In genomic region chr17:14703771-14704170, GRCm38 (mm10) we compare ENCODE assay signal across 26 mouse cellular contexts. TPM values are rescaled to one million over a fixed set of nuclear protein-coding genes. Genes with fewer than 3 reads are reported as not detected.
DNase-seq lines count a peak whose midpoint lies in the region; ATAC-seq and TF ChIP-seq lines count a peak whose summit lies in the region.
"Had no signal": no experiment of that assay in that cellular context is flagged by ENCODE, and none has a peak within 500 bp of the region (broad histone marks: within the 10 kb centered on the region; RNA-seq: fewer than 3 reads in every experiment).

No protein-coding gene starts in this region.

- ATAC-seq in intestine, embryonic 14.5 days (replicated peaks; ENCODE audit: low FRiP score, low TSS enrichment, low read depth) = no peak
- no peak for ATAC-seq in intestine, postnatal 0 days
- ATAC-seq in midbrain, embryonic 14.5 days (ENCODE audit: low FRiP score, low TSS enrichment) = no peak
- ATAC-seq in midbrain, embryonic 13.5 days = no peak
- ATAC-seq: CD4-positive, CD25-positive, alpha-beta regulatory T cell, adult 4 months; forebrain, embryonic 14.5 days; liver, postnatal 0 days had no signal

- peak; percentile 50 for DNase-seq in intestine, embryonic 14.5 days (ENCODE audit: low spot score)
- DNase-seq in testis, postnatal 10 days (ENCODE audit: low spot score) = peak; percentile 27
- no peak for DNase-seq in testis, postnatal 14 days (ENCODE audit: low spot score)
- peak; percentile 69 for DNase-seq in adipocyte (ENCODE audit: low spot score)
- DNase-seq in midbrain, embryonic 14.5 days = no peak
- DNase-seq: adrenal gland, adult 2 months; cerebellum, adult 11 months; cerebellum, postnatal 10 days; heart, postnatal 14 days; liver, postnatal 0 days; lung, postnatal 14 days; right cerebral cortex, postnatal 14 days; thymus, postnatal 25 days had no signal

- H3K4me2 ChIP-seq in intestine, embryonic 14.5 days (ENCODE audit: low read length) = no peak overlapping the region
- H3K4me2 ChIP-seq in intestine, postnatal 0 days (replicated peaks; ENCODE audit: low read depth) = no peak overlapping the region
- no peak overlapping the region for H3K4me2 ChIP-seq in midbrain, embryonic 14.5 days (ENCODE audit: low read length)
- H3K4me2 ChIP-seq in midbrain, embryonic 13.5 days (replicated peaks) = no peak overlapping the region
- H3K4me2 ChIP-seq: embryonic facial prominence, embryonic 13.5 days; heart, embryonic 12.5 days; hindbrain, embryonic 13.5 days; kidney, embryonic 15.5 days; limb, embryonic 12.5 days; liver, embryonic 11.5 days; midbrain, embryonic 11.5 days; neural tube, embryonic 12.5 days had no signal

- 74% methylated on average over 6 of the region's 6 CpGs for WGBS in intestine, embryonic 14.5 days
- 66% methylated on average over 6 of the region's 6 CpGs for WGBS in intestine, postnatal 0 days
- WGBS in midbrain, embryonic 14.5 days = 84% methylated on average over 6 of the region's 6 CpGs
- WGBS in midbrain, embryonic 13.5 days = 89% methylated on average over 6 of the region's 6 CpGs

- no peak overlapping the region for H3K9ac ChIP-seq in intestine, embryonic 14.5 days (ENCODE audit: low read length)
- H3K9ac ChIP-seq in intestine, postnatal 0 days (ENCODE audit: low read depth, low read length) = no peak overlapping the region
- no peak overlapping the region for H3K9ac ChIP-seq in midbrain, embryonic 14.5 days (replicated peaks; ENCODE audit: low read length)
- H3K9ac ChIP-seq in midbrain, embryonic 13.5 days (replicated peaks) = no peak overlapping the region
- H3K9ac ChIP-seq: embryonic facial prominence, embryonic 13.5 days; heart, embryonic 12.5 days; hindbrain, embryonic 13.5 days; kidney, embryonic 15.5 days; limb, embryonic 12.5 days; liver, postnatal 0 days; neural tube, embryonic 12.5 days had no signal

- H3K9me3 ChIP-seq in intestine, embryonic 14.5 days (ENCODE audit: control insufficient read depth, low read length) = no peaks in the 10 kb centered on the region
- H3K9me3 ChIP-seq in intestine, postnatal 0 days (ENCODE audit: control insufficient read depth) = no peaks in the 10 kb centered on the region
- H3K9me3 ChIP-seq in midbrain, embryonic 14.5 days (ENCODE audit: control insufficient read depth, low read length) = no peaks in the 10 kb centered on the region
- H3K9me3 ChIP-seq in midbrain, embryonic 13.5 days = no peaks in the 10 kb centered on the region
- H3K9me3 ChIP-seq: embryonic facial prominence, embryonic 13.5 days; heart, embryonic 12.5 days; hindbrain, embryonic 13.5 days; kidney, embryonic 15.5 days; limb, embryonic 12.5 days; neural tube, embryonic 12.5 days had no signal

- peaks cover 15% of the 10 kb centered on the region for H3K4me1 ChIP-seq in intestine, embryonic 14.5 days (replicated peaks; ENCODE audit: control insufficient read depth, insufficient read depth, low read length)
- H3K4me1 ChIP-seq in intestine, postnatal 0 days (replicated peaks; ENCODE audit: control insufficient read depth, insufficient read depth, low read length) = no peaks in the 10 kb centered on the region
- no peaks in the 10 kb centered on the region for H3K4me1 ChIP-seq in midbrain, embryonic 14.5 days (ENCODE audit: control insufficient read depth, insufficient read depth, low read length)
- H3K4me1 ChIP-seq in midbrain, embryonic 13.5 days (replicated peaks) = no peaks in the 10 kb centered on the region
- H3K4me1 ChIP-seq: hindbrain, embryonic 13.5 days; kidney, embryonic 15.5 days; neural tube, embryonic 12.5 days had no signal

- no peaks in the 10 kb centered on the region for H3K36me3 ChIP-seq in intestine, embryonic 14.5 days (ENCODE audit: control insufficient read depth, insufficient read depth, low read length)
- H3K36me3 ChIP-seq in intestine, postnatal 0 days (ENCODE audit: control insufficient read depth, insufficient read depth) = no peaks in the 10 kb centered on the region
- H3K36me3 ChIP-seq in midbrain, embryonic 14.5 days (ENCODE audit: control insufficient read depth, insufficient read depth, low read length) = no peaks in the 10 kb centered on the region
- no peaks in the 10 kb centered on the region for H3K36me3 ChIP-seq in midbrain, embryonic 13.5 days
- H3K36me3 ChIP-seq: embryonic facial prominence, embryonic 13.5 days; heart, embryonic 12.5 days; hindbrain, embryonic 13.5 days; kidney, embryonic 15.5 days; limb, embryonic 12.5 days; neural tube, embryonic 12.5 days had no signal

- no peak for TF ChIP-seq CTCF in intestine, postnatal 0 days (IDR thresholded peaks at IDR 0.05; ENCODE audit: low read depth)

- H3K27ac ChIP-seq in intestine, embryonic 14.5 days (ENCODE audit: low read depth) = 0 out of 2 replicates have a peak overlapping the region, but pooled peaks have one; percentile 47
- H3K27ac ChIP-seq in intestine, postnatal 0 days (ENCODE audit: low read depth, low read length) = no peak overlapping the region
- no peak overlapping the region for H3K27ac ChIP-seq in midbrain, embryonic 14.5 days (replicated peaks; ENCODE audit: low read depth, low read length)
- H3K27ac ChIP-seq in midbrain, embryonic 13.5 days = no peak overlapping the region
- H3K27ac ChIP-seq: embryonic facial prominence, embryonic 13.5 days; hindbrain, embryonic 13.5 days; kidney, embryonic 15.5 days; limb, embryonic 12.5 days; neural tube, embryonic 12.5 days had no signal

- H3K4me3 ChIP-seq in intestine, embryonic 14.5 days (ENCODE audit: low read depth, low read length) = no peak overlapping the region
- H3K4me3 ChIP-seq in intestine, postnatal 0 days (ENCODE audit: low read depth, low read length) = no peak overlapping the region
- no peak overlapping the region for H3K4me3 ChIP-seq in midbrain, embryonic 14.5 days (replicated peaks; ENCODE audit: low read depth, low read length)
- no peak overlapping the region for H3K4me3 ChIP-seq in midbrain, embryonic 13.5 days (replicated peaks)
- H3K4me3 ChIP-seq: embryonic facial prominence, embryonic 13.5 days; heart, embryonic 12.5 days; hindbrain, embryonic 13.5 days; kidney, embryonic 15.5 days; limb, embryonic 12.5 days; neural tube, embryonic 12.5 days had no signal

- H3K27me3 ChIP-seq in intestine, embryonic 14.5 days (replicated peaks; ENCODE audit: control insufficient read depth, insufficient read depth, low read length) = no peaks in the 10 kb centered on the region
- no peaks in the 10 kb centered on the region for H3K27me3 ChIP-seq in intestine, postnatal 0 days (replicated peaks; ENCODE audit: control insufficient read depth, insufficient read depth, low read length)
- H3K27me3 ChIP-seq in midbrain, embryonic 14.5 days (ENCODE audit: control insufficient read depth, insufficient read depth, low read length) = no peaks in the 10 kb centered on the region
- H3K27me3 ChIP-seq in midbrain, embryonic 13.5 days = no peaks in the 10 kb centered on the region
- H3K27me3 ChIP-seq: embryonic facial prominence, embryonic 13.5 days; heart, embryonic 12.5 days; hindbrain, embryonic 13.5 days; kidney, embryonic 15.5 days; limb, embryonic 12.5 days; neural tube, embryonic 12.5 days; Patski had no signal

RNA-seq across cellular contexts. Expression of gene Thbs2, which starts 9.7 kb away (rescaled TPM):
- 55.6 and 59.1 TPM in 2 replicates for polyA plus RNA-seq in intestine, embryonic 14.5 days (2014; fragmentation: Nextera tagmentation; extraction: Ambion mirVana)
- 20.5 and 20.9 TPM in 2 replicates for polyA plus RNA-seq in intestine, postnatal 0 days (2015; fragmentation: Nextera tagmentation; extraction: Ambion mirVana)
- 0.65 and 1.7 TPM in 2 replicates for polyA plus RNA-seq in midbrain, embryonic 14.5 days (2014; fragmentation: Nextera tagmentation; extraction: Ambion mirVana)
- polyA plus RNA-seq in midbrain, embryonic 13.5 days (2015; fragmentation: Nextera tagmentation; extraction: Ambion mirVana) = 1.1 and 1.2 TPM in 2 replicates
- polyA plus RNA-seq: CD4-positive, CD25-positive, alpha-beta regulatory T cell, adult 4 months had no signal

Comparison
In these comparisons a context has a peak if more than half of its experiments do, and no peak if none do; other contexts are left out.
1. DNase-seq: peak in intestine, embryonic 14.5 days (single experiment), testis, postnatal 10 days (single experiment) and adipocyte (single experiment); none in testis, postnatal 14 days (single experiment) and midbrain, embryonic 14.5 days (single experiment).